Mouse (Mus musculus): Measurements from ENCODE around the gene Cyp2c23. TPM values are rescaled to one million over a fixed set of nuclear protein-coding genes. Genes with fewer than 3 reads are reported as not detected.

Cyp2c23 gene
- total and polyA plus RNA-seq, 3 experiments, result not detected

GRCm38 (mm10) chr19:43976661-43977060 lies 52.3 kb downstream of the Cyp2c23 start:
- Histone ChIP-seq H3K4me3 (no peak overlapping the region), H3K27ac (no peak overlapping the region), H3K4me1 (ENCODE audit: control insufficient read depth, insufficient read depth, low read length) (no peaks in the 10 kb centered on the region), H3K79me2 (replicated peaks; ENCODE audit: control insufficient read depth, insufficient read depth, low read length) (no peaks in the 10 kb centered on the region), H3K36me3 (ENCODE audit: control insufficient read depth, insufficient read depth, low read length) (no peaks in the 10 kb centered on the region), H3K27me3 (ENCODE audit: control insufficient read depth, insufficient read depth, low read length) (no peaks in the 10 kb centered on the region), H3K9ac (ENCODE audit: low read depth, low read length) (no peak overlapping the region)
- peak in 1 of 2 experiments; percentile 13 for DNase-seq
- intact Hi-C loops (cut with DNase I), result no loop called here
- TF ChIP-seq EP300 (IDR thresholded peaks at IDR 0.05; ENCODE audit: insufficient read depth, low read depth, low read length) (no peak), POLR2A (IDR thresholded peaks at IDR 0.05; ENCODE audit: insufficient read depth, low read depth, low read length) (no peak), CTCF (IDR thresholded peaks at IDR 0.05) (no peak)
- 49% methylated on average over 6 of the region's 6 CpGs for WGBS

DNA sequence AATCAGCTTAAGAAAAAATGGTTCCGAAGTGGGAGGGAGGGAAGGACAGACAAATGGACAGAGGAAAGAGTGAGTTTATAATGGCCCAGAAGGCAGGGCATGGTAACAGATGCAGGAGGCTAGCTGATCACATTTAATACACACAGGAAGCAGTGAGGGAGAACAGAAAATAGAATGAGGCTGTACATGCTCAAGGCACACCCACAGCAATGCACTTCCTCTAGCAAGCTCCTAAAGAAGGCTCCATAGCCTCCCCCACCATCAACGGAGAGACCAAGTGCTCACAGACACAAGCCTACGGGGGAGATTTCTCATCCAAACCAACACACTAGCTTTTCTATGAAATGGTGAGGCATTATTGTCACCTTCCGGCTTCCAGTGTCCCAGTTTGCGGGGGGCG lies 54.8 kb downstream of the Cyp2c23 start:
- H3K79me2 ChIP-seq (replicated peaks; ENCODE audit: control insufficient read depth, insufficient read depth, low read length), result no peaks in the 10 kb centered on the region
- no peaks in the 10 kb centered on the region for H3K27me3 ChIP-seq (ENCODE audit: control insufficient read depth, insufficient read depth, low read length)
- H3K4me3 ChIP-seq, result no peak overlapping the region
- no peaks in the 10 kb centered on the region for H3K4me1 ChIP-seq (ENCODE audit: control insufficient read depth, insufficient read depth, low read length)
- TF ChIP-seq CTCF (IDR thresholded peaks at IDR 0.05) (no peak), EP300 (IDR thresholded peaks at IDR 0.05; ENCODE audit: insufficient read depth, low read depth, low read length) (no peak), POLR2A (IDR thresholded peaks at IDR 0.05; ENCODE audit: insufficient read depth, low read depth, low read length) (no peak)
- no peaks in the 10 kb centered on the region for H3K36me3 ChIP-seq (ENCODE audit: control insufficient read depth, insufficient read depth, low read length)
- H3K9ac ChIP-seq (ENCODE audit: low read depth, low read length), result no peak overlapping the region
- no peak for DNase-seq
- 87% methylated on average over 6 of the region's 6 CpGs for WGBS
- intact Hi-C loops (cut with DNase I), result no loop called here
- H3K27ac ChIP-seq, result no peak overlapping the region

GRCm38 (mm10) chr19:43973711-43974110 lies 55.3 kb downstream of the Cyp2c23 start:
- intact Hi-C loops (cut with DNase I), result no loop called here
- Histone ChIP-seq H3K9ac (ENCODE audit: low read depth, low read length) (no peak overlapping the region), H3K4me3 (no peak overlapping the region), H3K36me3 (ENCODE audit: control insufficient read depth, insufficient read depth, low read length) (no peaks in the 10 kb centered on the region), H3K27me3 (ENCODE audit: control insufficient read depth, insufficient read depth, low read length) (no peaks in the 10 kb centered on the region), H3K27ac (no peak overlapping the region), H3K4me1 (ENCODE audit: control insufficient read depth, insufficient read depth, low read length) (no peaks in the 10 kb centered on the region), H3K79me2 (replicated peaks; ENCODE audit: control insufficient read depth, insufficient read depth, low read length) (no peaks in the 10 kb centered on the region)
- DNase-seq, result no peak
- 69% methylated on average over 9 of the region's 9 CpGs for WGBS
- TF ChIP-seq EP300 (IDR thresholded peaks at IDR 0.05; ENCODE audit: insufficient read depth, low read depth, low read length), result no peak
- no peak for TF ChIP-seq POLR2A (IDR thresholded peaks at IDR 0.05; ENCODE audit: insufficient read depth, low read depth, low read length)
- TF ChIP-seq CTCF (IDR thresholded peaks at IDR 0.05), result no peak

DNA sequence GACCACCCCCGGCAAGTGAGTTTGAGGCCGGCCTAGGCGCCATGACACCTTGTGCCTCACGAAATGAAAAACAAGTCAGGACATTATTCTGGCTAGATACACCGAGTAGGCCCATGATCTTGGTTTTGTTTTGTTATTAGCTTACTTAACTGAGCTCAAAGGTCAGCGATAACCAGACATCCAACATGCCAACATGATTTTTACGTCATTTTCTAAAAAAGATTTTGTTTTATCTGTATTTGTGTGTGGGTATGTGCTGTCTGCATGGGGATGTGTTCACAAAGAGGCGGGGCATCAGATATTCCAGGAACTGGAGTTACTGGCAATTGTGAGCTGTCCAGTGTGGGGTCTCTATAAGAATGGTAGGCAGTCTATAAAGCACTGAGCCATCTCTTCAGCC lies 56.9 kb downstream of the Cyp2c23 start:
- Histone ChIP-seq H3K4me1 (ENCODE audit: control insufficient read depth, insufficient read depth, low read length) (no peaks in the 10 kb centered on the region), H3K27me3 (ENCODE audit: control insufficient read depth, insufficient read depth, low read length) (no peaks in the 10 kb centered on the region), H3K4me3 (no peak overlapping the region), H3K9ac (ENCODE audit: low read depth, low read length) (no peak overlapping the region), H3K79me2 (replicated peaks; ENCODE audit: control insufficient read depth, insufficient read depth, low read length) (no peaks in the 10 kb centered on the region), H3K27ac (no peak overlapping the region), H3K36me3 (ENCODE audit: control insufficient read depth, insufficient read depth, low read length) (no peaks in the 10 kb centered on the region)
- DNase-seq, result no peak
- TF ChIP-seq CTCF (IDR thresholded peaks at IDR 0.05) (no peak), POLR2A (IDR thresholded peaks at IDR 0.05; ENCODE audit: insufficient read depth, low read depth, low read length) (no peak), EP300 (IDR thresholded peaks at IDR 0.05; ENCODE audit: insufficient read depth, low read depth, low read length) (no peak)
- WGBS, result 84% methylated on average over 8 of the region's 8 CpGs
- intact Hi-C loops (cut with DNase I), result no loop called here

DNA sequence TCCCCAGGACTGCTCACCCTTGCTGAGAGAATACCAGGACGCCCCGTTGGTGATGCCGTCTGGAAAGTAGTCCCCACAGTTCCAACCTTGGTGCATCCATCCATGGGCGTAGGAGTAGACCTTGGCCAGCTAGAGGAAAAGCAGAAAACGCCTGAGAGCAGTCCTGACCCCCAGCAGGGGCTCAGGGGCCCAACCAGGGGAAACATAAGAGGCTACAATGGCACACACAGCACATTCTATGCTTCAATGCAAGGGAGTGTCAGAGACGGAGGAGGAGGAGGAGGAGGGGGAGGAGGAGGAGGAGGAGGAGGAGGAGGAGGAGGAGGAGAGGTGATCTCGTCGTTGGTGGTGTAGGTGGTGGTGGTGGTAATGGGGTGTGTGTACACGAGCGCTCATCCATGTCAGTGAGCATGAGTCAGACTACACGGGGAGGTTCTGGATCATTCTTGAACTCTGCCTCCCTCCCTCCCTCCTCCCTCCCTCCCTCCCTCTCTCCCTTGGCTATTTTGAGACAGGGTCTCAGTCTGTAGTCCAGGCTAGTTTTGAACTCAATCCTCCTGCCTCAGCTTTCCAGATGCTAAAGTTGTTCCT lies 60.5 kb downstream of the Cyp2c23 start:
- no peak for DNase-seq
- 51% methylated on average over 10 of the region's 11 CpGs for WGBS
- Histone ChIP-seq H3K79me2 (replicated peaks; ENCODE audit: control insufficient read depth, insufficient read depth, low read length) (no peaks in the 10 kb centered on the region), H3K27ac (no peak overlapping the region), H3K9ac (ENCODE audit: low read depth, low read length) (no peak overlapping the region), H3K4me1 (ENCODE audit: control insufficient read depth, insufficient read depth, low read length) (no peaks in the 10 kb centered on the region), H3K36me3 (ENCODE audit: control insufficient read depth, insufficient read depth, low read length) (no peaks in the 10 kb centered on the region), H3K27me3 (ENCODE audit: control insufficient read depth, insufficient read depth, low read length) (no peaks in the 10 kb centered on the region; the same call in 1 of the 2 replicates), H3K4me3 (no peak overlapping the region)
- TF ChIP-seq CTCF (IDR thresholded peaks at IDR 0.05) (no peak), EP300 (IDR thresholded peaks at IDR 0.05; ENCODE audit: insufficient read depth, low read depth, low read length) (no peak), POLR2A (IDR thresholded peaks at IDR 0.05; ENCODE audit: insufficient read depth, low read depth, low read length) (no peak)
- intact Hi-C loops (cut with DNase I), result no loop called here

- 75% methylated on average over 2 of the region's 2 CpGs for WGBS
- Histone ChIP-seq H3K9ac (ENCODE audit: low read depth, low read length) (no peak overlapping the region), H3K79me2 (replicated peaks; ENCODE audit: control insufficient read depth, insufficient read depth, low read length) (no peaks in the 10 kb centered on the region), H3K27me3 (ENCODE audit: control insufficient read depth, insufficient read depth, low read length) (no peaks in the 10 kb centered on the region; the same call in 1 of the 2 replicates), H3K4me3 (no peak overlapping the region), H3K36me3 (ENCODE audit: control insufficient read depth, insufficient read depth, low read length) (no peaks in the 10 kb centered on the region), H3K27ac (no peak overlapping the region), H3K4me1 (ENCODE audit: control insufficient read depth, insufficient read depth, low read length) (no peaks in the 10 kb centered on the region)
- DNase-seq, result no peak
- intact Hi-C loops (cut with DNase I), result no loop called here
- TF ChIP-seq CTCF (IDR thresholded peaks at IDR 0.05), result no peak
- TF ChIP-seq EP300 (IDR thresholded peaks at IDR 0.05; ENCODE audit: insufficient read depth, low read depth, low read length), result no peak
- TF ChIP-seq POLR2A (IDR thresholded peaks at IDR 0.05; ENCODE audit: insufficient read depth, low read depth, low read length), result no peak
Measured at GRCm38 (mm10) chr19:43966481-43966880, 62.5 kb downstream of the Cyp2c23 start.

Data from heart, adult 2 months (tissue).